ENCODE assay signal across 24 mouse cellular contexts in the genomic region with DNA sequence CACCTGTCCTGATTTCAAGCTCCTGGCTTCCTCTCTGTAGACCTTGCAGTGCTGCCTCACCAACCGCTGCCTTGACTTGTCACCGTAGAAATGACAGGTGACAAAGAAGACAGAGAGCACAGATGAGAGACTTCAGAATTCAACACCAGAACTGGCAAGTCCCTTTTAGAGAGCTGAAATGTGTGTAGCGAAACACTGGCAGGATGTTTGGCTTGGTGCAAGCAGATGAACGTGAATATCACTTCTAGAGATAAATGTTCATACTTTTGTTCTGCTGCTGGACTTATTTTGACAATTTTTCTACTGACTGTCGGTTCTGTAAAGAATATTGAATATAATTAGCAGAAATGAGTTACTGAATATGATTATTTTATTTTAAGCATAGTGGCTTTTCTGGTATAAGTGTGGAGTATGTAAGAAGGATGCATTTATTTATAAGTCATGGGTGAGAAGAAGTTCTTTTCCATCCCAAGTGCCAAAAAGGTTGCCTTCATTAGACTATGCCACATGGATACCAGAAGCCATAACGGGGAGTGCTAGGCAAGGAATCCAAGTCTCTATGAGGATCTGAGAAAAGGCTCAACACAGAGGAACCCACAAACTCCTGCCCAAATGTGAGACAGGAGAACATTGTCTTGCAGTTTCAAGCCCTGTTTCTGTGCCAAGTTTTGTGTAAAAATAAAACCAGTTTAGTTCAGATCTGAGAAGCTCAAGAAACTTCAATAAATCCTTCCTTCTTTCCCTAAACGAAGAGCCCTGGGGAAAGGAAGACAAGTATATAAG. TPM values are rescaled to one million over a fixed set of nuclear protein-coding genes. Genes with fewer than 3 reads are reported as not detected.
DNase-seq lines count a peak whose midpoint lies in the region; ATAC-seq and TF ChIP-seq lines count a peak whose summit lies in the region.
"Had no signal": no experiment of that assay in that cellular context is flagged by ENCODE, and none has a peak within 500 bp of the region (broad histone marks: within the 10 kb centered on the region; RNA-seq: fewer than 3 reads in every experiment).

No protein-coding gene starts in this region.

- DNase-seq in frontal cortex, postnatal 14 days (ENCODE audit: low spot score in 2 of 2): no peak
- no peak for DNase-seq in lung, postnatal 10 days
- peak; percentile 83 for DNase-seq in brain, adult 2 months (ENCODE audit: low read depth, low spot score)
- DNase-seq in left cerebral cortex, postnatal 14 days (ENCODE audit: low spot score in 2 of 2): peak; percentile 18 to 36
- no peak for DNase-seq in thymus, adult 2 months
- DNase-seq in embryonic facial prominence, embryonic 10.5 days (ENCODE audit: low spot score): no peak
- DNase-seq: cerebellum, adult 9-10 months; heart, postnatal 36 days; thymus, postnatal 36 days had no signal

- H3K27ac ChIP-seq in lung, embryonic 15.5 days: peak overlapping the region; percentile 48; the same call in 1 of the 2 replicates
- no peak overlapping the region for H3K27ac ChIP-seq in thymus, adult 2 months (ENCODE audit: control insufficient read depth, insufficient read depth, low read length)
- no peak overlapping the region for H3K27ac ChIP-seq in embryonic facial prominence, embryonic 10.5 days (replicated peaks)
- H3K27ac ChIP-seq: embryonic facial prominence, embryonic 12.5 days; heart, adult 2 months; hindbrain, embryonic 15.5 days; limb, embryonic 10.5 days; midbrain, embryonic 13.5 days; neural tube, embryonic 13.5 days; stomach, postnatal 0 days had no signal

- TF ChIP-seq CTCF in thymus, adult 2 months (IDR thresholded peaks at IDR 0.05; ENCODE audit: borderline replicate concordance, control insufficient read depth, extremely low read depth, insufficient read depth, low read length, poor library complexity): no peak

- intact Hi-C loops in left cerebral cortex, postnatal 14 days (cut with DNase I): no loop called here

- peaks cover 27% of the 10 kb centered on the region for H3K4me1 ChIP-seq in lung, embryonic 15.5 days
- H3K4me1 ChIP-seq in thymus, adult 2 months (replicated peaks; ENCODE audit: control insufficient read depth, insufficient read depth, low read length): no peaks in the 10 kb centered on the region
- H3K4me1 ChIP-seq in embryonic facial prominence, embryonic 10.5 days: no peaks in the 10 kb centered on the region
- H3K4me1 ChIP-seq: limb, embryonic 10.5 days; midbrain, embryonic 13.5 days had no signal

- no peaks in the 10 kb centered on the region for H3K27me3 ChIP-seq in lung, embryonic 15.5 days
- H3K27me3 ChIP-seq in thymus, adult 2 months (ENCODE audit: control insufficient read depth, insufficient read depth, low read length): no peaks in the 10 kb centered on the region
- no peaks in the 10 kb centered on the region for H3K27me3 ChIP-seq in embryonic facial prominence, embryonic 10.5 days (replicated peaks; ENCODE audit: low read depth, poor library complexity, severe bottlenecking)
- H3K27me3 ChIP-seq: CH12.LX; embryonic facial prominence, embryonic 12.5 days; hindbrain, embryonic 15.5 days; midbrain, embryonic 13.5 days; neural tube, embryonic 13.5 days had no signal

- no peaks in the 10 kb centered on the region for H3K36me3 ChIP-seq in lung, embryonic 15.5 days
- no peaks in the 10 kb centered on the region for H3K36me3 ChIP-seq in thymus, adult 2 months (ENCODE audit: control insufficient read depth, insufficient read depth, low read length)
- H3K36me3 ChIP-seq in embryonic facial prominence, embryonic 10.5 days (replicated peaks): no peaks in the 10 kb centered on the region
- H3K36me3 ChIP-seq: embryonic facial prominence, embryonic 12.5 days; hindbrain, embryonic 15.5 days; limb, embryonic 10.5 days; midbrain, embryonic 13.5 days; neural tube, embryonic 13.5 days had no signal

- no peak overlapping the region for H3K9ac ChIP-seq in lung, embryonic 15.5 days
- H3K9ac ChIP-seq: embryonic facial prominence, embryonic 12.5 days; hindbrain, embryonic 15.5 days; midbrain, embryonic 13.5 days; neural tube, embryonic 13.5 days had no signal

- TF ChIP-seq POLR2A in thymus, adult 2 months (IDR thresholded peaks at IDR 0.05; ENCODE audit: control insufficient read depth, extremely low read depth, insufficient read depth, low read length, poor library complexity): no peak

- ATAC-seq in frontal cortex, adult (ENCODE audit: low TSS enrichment): peak; percentile 83
- no peak for ATAC-seq in lung, embryonic 15.5 days (ENCODE audit: borderline replicate concordance, extremely low read depth, low FRiP score, low TSS enrichment)
- ATAC-seq: forebrain, embryonic 16.5 days; intestine, embryonic 16.5 days; midbrain, embryonic 13.5 days had no signal

- H3K4me2 ChIP-seq in lung, embryonic 15.5 days: no peak overlapping the region
- H3K4me2 ChIP-seq: embryonic facial prominence, embryonic 12.5 days; hindbrain, embryonic 15.5 days; liver, embryonic 11.5 days; midbrain, embryonic 13.5 days; neural tube, embryonic 13.5 days had no signal

- H3K4me3 ChIP-seq in lung, embryonic 15.5 days: no peak overlapping the region
- no peak overlapping the region for H3K4me3 ChIP-seq in thymus, adult 2 months (ENCODE audit: control insufficient read depth, insufficient read depth, low read length)
- H3K4me3 ChIP-seq in embryonic facial prominence, embryonic 10.5 days: no peak overlapping the region
- H3K4me3 ChIP-seq: embryonic facial prominence, embryonic 12.5 days; erythroblast, embryonic 14.5 days; heart, adult 2 months; hindbrain, embryonic 15.5 days; limb, embryonic 10.5 days; midbrain, embryonic 13.5 days; neural tube, embryonic 13.5 days had no signal

- H3K9me3 ChIP-seq in lung, embryonic 15.5 days: no peaks in the 10 kb centered on the region
- H3K9me3 ChIP-seq in embryonic facial prominence, embryonic 10.5 days: no peaks in the 10 kb centered on the region
- H3K9me3 ChIP-seq: embryonic facial prominence, embryonic 12.5 days; hindbrain, embryonic 15.5 days; limb, embryonic 10.5 days; midbrain, embryonic 13.5 days; neural tube, embryonic 13.5 days had no signal

- 63% methylated on average over 7 of the region's 7 CpGs for WGBS in lung, embryonic 15.5 days
- 92% methylated on average over 7 of the region's 7 CpGs for WGBS in thymus, adult 2 months
- 91% methylated on average over 7 of the region's 7 CpGs for WGBS in embryonic facial prominence, embryonic 10.5 days

RNA-seq across cellular contexts. Expression of a gene that starts 31.4 kb away (rescaled TPM):
- 14.5 and 16.2 TPM in 2 replicates for polyA plus RNA-seq in lung, embryonic 15.5 days (2015; fragmentation: Nextera tagmentation; extraction: Ambion mirVana)
- total RNA-seq in left cerebral cortex, postnatal 14 days (2021): 100 to 1,000 TPM; 170 to 190 TPM
- 0.29 and 0.32 TPM in 2 replicates for polyA plus RNA-seq in thymus, adult 2 months (2012; rRNA removed)
- 4.6 and 6.0 TPM in 2 replicates for polyA plus RNA-seq in embryonic facial prominence, embryonic 10.5 days (2016; fragmentation: Nextera tagmentation; extraction: Ambion mirVana)
- total RNA-seq: CH12.LX, MEL had no signal
- polyA plus RNA-seq: erythroblast, embryonic 14.5 days had no signal

Comparison
In these comparisons a context has a peak if more than half of its experiments do, and no peak if none do; other contexts are left out.
1. DNase-seq: peak in brain, adult 2 months (single experiment) and left cerebral cortex, postnatal 14 days (2 of 2); none in frontal cortex, postnatal 14 days (0 of 2), lung, postnatal 10 days (single experiment), thymus, adult 2 months (single experiment) and embryonic facial prominence, embryonic 10.5 days (single experiment).